Mouse (Mus musculus): ENCODE results near the gene Cilp2.

Cilp2 gene

GRCm38 (mm10) chr8:69887289-69888243 lies at the start of gene Cilp2:
Gene Cilp2, minus strand, starts transcription at chr8:69887687.
- no peak for DNase-seq

- DNase-seq: peak; percentile 71
Observed at GRCm38 (mm10) chr8:69936050-69936794, 48.7 kb upstream of the Cilp2 start.

GRCm38 (mm10) chr8:69935431-69935830 lies 47.9 kb upstream of the Cilp2 start:
- no peak for DNase-seq

- no peak for DNase-seq
Observed at GRCm38 (mm10) chr8:69934582-69934981, 47.1 kb upstream of the Cilp2 start.

GRCm38 (mm10) chr8:69933811-69934210 lies 46.3 kb upstream of the Cilp2 start:
- no peak for DNase-seq

- DNase-seq: no peak
Observed at GRCm38 (mm10) chr8:69926901-69927300, 39.4 kb upstream of the Cilp2 start.

GRCm38 (mm10) chr8:69923986-69924385 lies 36.5 kb upstream of the Cilp2 start:
- no peak for DNase-seq

GRCm38 (mm10) chr8:69921141-69921540 lies 33.7 kb upstream of the Cilp2 start:
- no peak for DNase-seq

- peak; percentile 67 for DNase-seq
Observed at GRCm38 (mm10) chr8:69919876-69920662, 32.6 kb upstream of the Cilp2 start.

GRCm38 (mm10) chr8:69919010-69919409 lies 31.5 kb upstream of the Cilp2 start:
- DNase-seq: peak; percentile 73

GRCm38 (mm10) chr8:69918506-69918905 lies 31.0 kb upstream of the Cilp2 start:
- DNase-seq: no peak

- DNase-seq: no peak
Observed at GRCm38 (mm10) chr8:69915748-69916147, 28.3 kb upstream of the Cilp2 start.

GRCm38 (mm10) chr8:69914526-69914925 lies 27.0 kb upstream of the Cilp2 start:
- DNase-seq: no peak

- DNase-seq: no peak
Observed at GRCm38 (mm10) chr8:69912478-69913074, 25.1 kb upstream of the Cilp2 start.

GRCm38 (mm10) chr8:69911917-69912316 lies 24.4 kb upstream of the Cilp2 start:
- no peak for DNase-seq

GRCm38 (mm10) chr8:69907106-69907505 lies 19.6 kb upstream of the Cilp2 start:
- DNase-seq: no peak

GRCm38 (mm10) chr8:69906260-69906659 lies 18.8 kb upstream of the Cilp2 start:
- DNase-seq: no peak

GRCm38 (mm10) chr8:69904096-69904495 lies 16.6 kb upstream of the Cilp2 start:
- no peak for DNase-seq

GRCm38 (mm10) chr8:69903063-69903542 lies 15.6 kb upstream of the Cilp2 start:
- peak; percentile 99 for DNase-seq

- DNase-seq: peak; percentile 46
Observed at GRCm38 (mm10) chr8:69902163-69903062, 14.9 kb upstream of the Cilp2 start, which contains the start of the genes Tssk6, Ndufa13 and Yjefn3. Gene Tssk6, plus strand, starts transcription at chr8:69902184. Gene Ndufa13, minus strand, starts transcription at chr8:69902558. Gene Yjefn3, minus strand, starts transcription at chr8:69902712.
